Mouse (Mus musculus) forebrain, embryonic 16.5 days (tissue): ENCODE results near the gene Mroh2a. TPM values are rescaled to one million over a fixed set of nuclear protein-coding genes. Genes with fewer than 3 reads are reported as not detected.
A peak's percentile ranks its signal among the peaks of the same experiment; 100 is the strongest.

Experiments
- ATAC-seq: fragments of 200-750 bp; cut with Nextera tagmentation; 2 replicates; pipeline ENCODE4 v1.8.0; 2017; ENCODE audit warnings: mild to moderate bottlenecking, moderate library complexity
- H3K27ac ChIP-seq: fragments of 300-500 bp; sonication (generic); 2 replicates; pipeline ENCODE4 v1.5.1; 2014; ENCODE audit warnings: low read length, control low read depth
- H3K27me3 ChIP-seq: fragments of 300-500 bp; sonication (generic); replicated peaks from 2 replicates; pipeline ENCODE4 v1.6.1; 2014; ENCODE audit warnings: low read length; ENCODE audit not compliant: control insufficient read depth, insufficient read depth
- H3K36me3 ChIP-seq: fragments of 300-500 bp; sonication (generic); 2 replicates; pipeline ENCODE4 v1.6.1; 2014; ENCODE audit not compliant: control insufficient read depth, insufficient read depth
- H3K4me1 ChIP-seq: fragments of 300-500 bp; sonication (generic); replicated peaks from 2 replicates; pipeline ENCODE4 v1.6.1; 2014; ENCODE audit warnings: low read length; ENCODE audit not compliant: control insufficient read depth, insufficient read depth
- H3K4me2 ChIP-seq: fragments of 300-500 bp; sonication (generic); 2 replicates; pipeline ENCODE4 v1.6.1; 2014; ENCODE audit warnings: mild to moderate bottlenecking, low read length, control low read depth
- H3K4me3 ChIP-seq: fragments of 300-500 bp; sonication (generic); replicated peaks from 2 replicates; pipeline ENCODE4 v1.5.1; 2014; ENCODE audit warnings: mild to moderate bottlenecking, low read length, control low read depth
- H3K9ac ChIP-seq: fragments of 300-500 bp; sonication (generic); replicated peaks from 2 replicates; pipeline ENCODE4 v1.6.1; 2014; ENCODE audit warnings: low read depth, low read length, control low read depth
- H3K9me3 ChIP-seq: fragments of 300-500 bp; sonication (generic); 2 replicates; pipeline ENCODE4 v1.6.1; 2016; ENCODE audit warnings: low read length; ENCODE audit not compliant: control insufficient read depth
- WGBS: fragments of 180-500 bp; shearing (Covaris S2); extraction: QIAGEN DNeasy Blood & Tissue Kit; methylation state at CpG from one replicate; pipeline ENCODE4 v1.1.7; 2014; 5-methylcytosine and 5-hydroxymethylcytosine counted together
- polyA plus RNA-seq: library from polyadenylated mRNA; unstranded; fragments of >200 nt; fragmentation: Nextera tagmentation; extraction: Ambion mirVana; gene quantifications from 2 replicates; pipeline ENCODE4 v1.2.1, GENCODE M21; 2015

Gene Mroh2a
- polyA plus RNA-seq, 1 experiment from 2014 or later: 1.0 TPM

GRCm38 (mm10) chr1:88259643-88260024 lies 32.8 kb downstream of the Mroh2a start:
- Histone ChIP-seq H3K4me3 (no peak overlapping the region), H3K27ac (no peak overlapping the region), H3K9me3 (peaks cover 21% of the 10 kb centered on the region), H3K4me2 (no peak overlapping the region), H3K36me3 (peaks cover 42% of the 10 kb centered on the region), H3K4me1 (no peaks in the 10 kb centered on the region), H3K27me3 (no peaks in the 10 kb centered on the region), H3K9ac (no peak overlapping the region)
- WGBS: 79% methylated on average over 4 of the region's 4 CpGs
- no peak; the same call in 1 of the 2 replicates for ATAC-seq

DNA sequence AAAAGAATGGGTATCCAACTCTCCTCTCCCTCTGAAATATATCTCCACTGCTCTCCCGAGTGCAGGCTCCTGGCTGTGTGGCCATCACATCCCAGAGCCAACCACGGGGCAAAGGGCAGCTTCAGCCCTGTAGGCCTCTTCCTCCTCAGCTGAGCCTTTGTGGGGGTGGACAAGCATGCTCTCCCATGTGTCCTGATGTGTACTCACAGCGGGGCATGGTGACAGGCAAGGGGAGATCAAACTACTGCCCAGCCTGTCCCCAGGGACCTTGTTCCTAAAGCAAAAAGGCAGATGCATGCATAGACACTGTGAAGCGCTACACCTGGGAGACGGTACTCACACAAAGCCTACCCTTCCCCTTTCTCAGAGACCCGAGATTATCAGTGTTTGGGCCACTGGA lies 33.3 kb downstream of the Mroh2a start:
- no peak overlapping the region for H3K27ac ChIP-seq
- ATAC-seq: peak; percentile 2; the same call in 1 of the 2 replicates

GRCm38 (mm10) chr1:88260604-88261377 lies 34.0 kb downstream of the Mroh2a start:
- H3K4me1 ChIP-seq: no peaks in the 10 kb centered on the region
- ATAC-seq: no peak
- peaks cover 54% of the 10 kb centered on the region for H3K36me3 ChIP-seq

More for the DNA sequence above, 33.3 kb downstream of the Mroh2a start:
- Histone ChIP-seq H3K9me3 (peaks cover 17% of the 10 kb centered on the region), H3K4me1 (no peaks in the 10 kb centered on the region), H3K36me3 (peaks cover 47% of the 10 kb centered on the region), H3K4me2 (no peak overlapping the region), H3K9ac (no peak overlapping the region), H3K27me3 (no peaks in the 10 kb centered on the region), H3K4me3 (no peak overlapping the region)
- WGBS: 83% methylated on average over 6 of the region's 6 CpGs

GRCm38 (mm10) chr1:88261706-88262105 lies 34.9 kb downstream of the Mroh2a start:
- Histone ChIP-seq H3K4me2 (no peak overlapping the region), H3K27ac (no peak overlapping the region), H3K36me3 (peaks cover 63% of the 10 kb centered on the region), H3K9ac (no peak overlapping the region), H3K9me3 (0 out of 2 replicates have a peak, but pooled peaks cover 3% of the 10 kb centered on the region), H3K27me3 (no peaks in the 10 kb centered on the region), H3K4me3 (no peak overlapping the region), H3K4me1 (no peaks in the 10 kb centered on the region)
- WGBS: 89% methylated on average over 7 of the region's 7 CpGs
- no peak for ATAC-seq

More at GRCm38 (mm10) chr1:88260604-88261377, 34.0 kb downstream of the Mroh2a start:
- Histone ChIP-seq H3K27ac (no peak overlapping the region), H3K9me3 (peaks cover 11% of the 10 kb centered on the region), H3K9ac (no peak overlapping the region), H3K4me2 (no peak overlapping the region), H3K27me3 (no peaks in the 10 kb centered on the region), H3K4me3 (no peak overlapping the region)
- 85% methylated on average over 10 of the region's 10 CpGs for WGBS

DNA sequence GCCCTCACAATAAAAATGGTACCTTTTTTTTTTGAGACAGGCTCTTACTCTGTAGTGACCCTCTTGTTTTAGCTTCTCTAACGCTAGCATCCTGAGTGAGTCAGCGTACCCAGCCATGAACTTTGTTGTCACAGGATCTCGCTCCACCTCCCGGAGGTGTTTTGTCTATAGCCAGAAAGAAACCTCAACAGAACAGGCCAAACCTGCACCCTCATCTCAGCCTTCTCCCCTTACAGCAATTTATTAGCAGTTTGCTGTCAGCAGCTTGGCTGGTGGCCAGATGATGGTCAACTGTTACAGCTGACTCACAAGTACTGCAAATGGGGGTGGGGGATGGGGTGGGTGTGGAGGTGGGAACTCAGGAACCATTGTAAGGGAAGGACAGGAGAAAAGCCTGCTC lies 35.5 kb downstream of the Mroh2a start:
- no peak for ATAC-seq
- no peak overlapping the region for H3K9ac ChIP-seq
- H3K4me3 ChIP-seq: no peak overlapping the region
- no peak overlapping the region for H3K27ac ChIP-seq
- no peaks in the 10 kb centered on the region for H3K9me3 ChIP-seq
- H3K36me3 ChIP-seq: peaks cover 69% of the 10 kb centered on the region
- H3K4me2 ChIP-seq: no peak overlapping the region
- WGBS: 82% methylated on average over 4 of the region's 4 CpGs
- no peaks in the 10 kb centered on the region for H3K27me3 ChIP-seq
- H3K4me1 ChIP-seq: no peaks in the 10 kb centered on the region

DNA sequence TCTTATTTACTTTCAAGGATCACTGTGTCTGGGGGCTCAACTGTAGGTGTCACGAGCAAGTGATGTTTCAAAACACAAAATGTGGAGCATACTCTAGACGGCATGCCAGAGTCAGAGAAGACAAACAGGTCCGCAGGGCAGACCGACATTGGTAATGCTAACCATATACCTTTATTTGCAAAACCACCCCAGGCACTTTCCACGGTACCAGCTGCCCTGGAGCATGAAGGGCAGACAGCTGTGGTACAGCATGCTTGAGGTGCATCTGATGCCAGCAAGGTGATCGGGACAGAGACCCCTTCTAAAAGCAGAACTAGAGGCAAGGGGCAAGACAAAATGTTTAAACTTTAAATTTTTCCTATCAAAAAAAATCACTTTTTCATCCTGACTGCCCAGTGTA lies 36.2 kb downstream of the Mroh2a start:
- Histone ChIP-seq H3K9me3 (no peaks in the 10 kb centered on the region), H3K9ac (no peak overlapping the region), H3K36me3 (peaks cover 76% of the 10 kb centered on the region), H3K4me1 (no peaks in the 10 kb centered on the region), H3K27ac (no peak overlapping the region), H3K4me3 (no peak overlapping the region), H3K27me3 (no peaks in the 10 kb centered on the region), H3K4me2 (no peak overlapping the region)
- WGBS: 78% methylated on average over 6 of the region's 6 CpGs
- no peak for ATAC-seq

DNA sequence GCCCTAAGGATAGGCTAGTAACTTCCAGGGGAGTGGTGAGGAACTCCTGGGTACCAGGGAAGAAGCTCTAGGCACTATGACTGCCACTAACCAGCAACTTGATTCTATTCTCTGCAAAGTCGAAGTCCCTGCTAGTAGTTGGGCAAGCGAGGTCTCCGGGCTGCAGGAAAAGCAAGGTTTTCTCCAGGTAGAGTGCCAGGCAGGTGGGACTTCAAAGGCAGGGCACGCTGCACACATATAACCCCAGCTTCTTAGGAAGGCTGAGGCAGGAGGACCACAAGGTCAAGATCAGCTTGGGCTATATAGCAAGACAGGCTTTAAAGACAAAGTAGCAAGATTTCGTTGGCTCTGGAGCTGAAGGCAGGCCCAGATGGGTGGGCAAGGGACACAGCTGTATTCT lies 37.0 kb downstream of the Mroh2a start:
- no peaks in the 10 kb centered on the region for H3K27me3 ChIP-seq
- WGBS: 90% methylated on average over 5 of the region's 5 CpGs

DNA sequence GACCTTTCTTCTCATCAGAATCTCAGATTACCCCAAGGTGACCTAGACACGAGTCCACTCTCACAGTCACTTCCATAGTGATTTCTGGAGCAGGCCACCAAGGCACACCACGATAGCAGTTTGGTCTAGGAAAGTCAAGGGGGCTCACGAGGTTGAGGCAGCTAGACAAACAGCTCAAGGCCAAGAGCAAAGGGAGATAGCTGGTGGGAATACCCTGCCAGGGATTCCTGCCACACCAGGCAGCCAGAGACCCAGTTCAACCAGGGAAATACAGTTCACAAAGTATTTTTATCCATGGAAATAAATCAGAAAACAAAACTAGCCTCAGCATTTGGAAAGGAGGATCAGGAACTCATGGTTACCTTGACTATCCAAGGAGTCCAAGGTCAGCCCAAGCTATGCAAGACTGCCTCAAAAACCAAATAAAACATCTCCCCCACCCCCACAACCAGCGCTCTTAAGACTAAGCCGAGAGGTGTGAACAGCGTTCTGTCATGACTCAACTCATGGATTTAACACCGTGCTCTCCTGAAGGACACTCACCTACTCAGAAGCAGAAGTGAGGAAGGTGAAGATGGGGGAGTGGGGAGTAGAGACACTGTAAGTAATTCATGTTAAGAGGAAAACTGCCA lies 37.6 kb downstream of the Mroh2a start:
- H3K27me3 ChIP-seq: no peaks in the 10 kb centered on the region
- peaks cover 90% of the 10 kb centered on the region for H3K36me3 ChIP-seq
- no peaks in the 10 kb centered on the region for H3K4me1 ChIP-seq
- 90% methylated on average over 7 of the region's 7 CpGs for WGBS
- H3K4me3 ChIP-seq: no peak overlapping the region
- H3K9ac ChIP-seq: no peak overlapping the region
- H3K27ac ChIP-seq: no peak overlapping the region
- ATAC-seq: no peak
- H3K9me3 ChIP-seq: no peaks in the 10 kb centered on the region
- H3K4me2 ChIP-seq: no peak overlapping the region

More for the DNA sequence above, 37.0 kb downstream of the Mroh2a start:
- Histone ChIP-seq H3K36me3 (peaks cover 84% of the 10 kb centered on the region), H3K4me2 (no peak overlapping the region), H3K4me3 (no peak overlapping the region), H3K27ac (no peak overlapping the region), H3K9ac (no peak overlapping the region), H3K4me1 (no peaks in the 10 kb centered on the region), H3K9me3 (no peaks in the 10 kb centered on the region)
- ATAC-seq: no peak

DNA sequence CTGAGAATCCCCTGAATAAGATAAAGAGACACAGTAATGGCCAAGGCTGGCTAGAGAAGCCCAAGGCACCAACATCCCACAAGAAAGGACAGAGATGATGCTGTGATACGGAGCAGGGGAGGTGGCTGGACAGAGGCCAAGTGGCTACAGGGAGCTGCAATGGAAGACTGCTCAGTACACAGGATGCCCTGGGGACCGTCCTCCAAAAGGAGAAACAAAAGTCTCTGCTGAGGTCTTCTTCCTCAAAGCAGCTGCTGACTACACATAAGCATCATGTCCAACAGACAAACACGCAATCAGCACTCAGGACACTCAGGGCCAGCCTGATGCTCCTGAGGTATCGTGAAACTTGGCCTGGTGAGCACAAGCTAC lies 38.1 kb downstream of the Mroh2a start:
- WGBS: 80% methylated on average over 4 of the region's 4 CpGs
- peaks cover 95% of the 10 kb centered on the region for H3K36me3 ChIP-seq
- H3K4me1 ChIP-seq: no peaks in the 10 kb centered on the region
- no peaks in the 10 kb centered on the region for H3K9me3 ChIP-seq
- no peak overlapping the region for H3K4me2 ChIP-seq
- H3K4me3 ChIP-seq: no peak overlapping the region
- H3K27ac ChIP-seq: no peak overlapping the region
- ATAC-seq: no peak
- H3K27me3 ChIP-seq: no peaks in the 10 kb centered on the region
- H3K9ac ChIP-seq: no peak overlapping the region
